Mouse (Mus musculus): ENCODE measurements around the gene Chd2.

- no peak for TF ChIP-seq POLR2A (IDR thresholded peaks at IDR 0.05; ENCODE audit: low read depth, low read length)
- no peak for TF ChIP-seq CTCF (IDR thresholded peaks at IDR 0.05; ENCODE audit: extremely low read depth, insufficient read length, insufficient replicate concordance, low read depth, low read length)
These were observed 9.7 kb upstream of the Chd2 start for GRCm38 (mm10) chr7:73551370-73551769.

Data from small intestine, adult 2 months (tissue).